Mouse (Mus musculus): ENCODE measurements around the gene Psors1c2.

The Psors1c2 gene

GRCm38 (mm10) chr17:35557351-35557750 lies 24.4 kb downstream of the Psors1c2 start:
- peak; percentile 53 for DNase-seq (ENCODE audit: low read depth, low spot score)

- peak; percentile 65 for DNase-seq (ENCODE audit: low read depth, low spot score)
Observed at GRCm38 (mm10) chr17:35558216-35558615, 25.2 kb downstream of the Psors1c2 start.

GRCm38 (mm10) chr17:35567150-35567549 lies 34.1 kb downstream of the Psors1c2 start, which contains the start of gene 2300002M23Rik:
Gene 2300002M23Rik (plus strand): TSS chr17:35567450.
- no peak for DNase-seq (ENCODE audit: low read depth, low spot score)

DNA sequence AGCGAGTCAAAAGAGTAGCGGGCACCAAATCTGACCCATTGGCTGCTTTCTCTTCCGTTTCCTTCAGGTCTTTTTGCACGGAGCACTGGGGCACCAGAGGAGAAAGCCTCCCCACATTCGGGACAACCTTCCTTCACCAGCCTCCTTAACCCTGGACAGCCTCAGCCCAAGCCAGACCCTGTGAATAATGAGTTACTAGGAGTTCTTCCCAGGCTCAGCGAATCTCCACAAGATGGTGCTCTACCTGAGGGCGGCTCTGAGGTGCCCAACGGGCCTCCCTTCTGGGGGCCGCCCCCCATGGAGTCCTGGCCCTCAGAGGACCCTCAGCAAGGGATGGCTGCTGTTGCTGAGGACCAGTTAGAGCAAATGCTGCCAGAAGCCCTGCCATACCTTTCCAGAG lies 34.8 kb downstream of the Psors1c2 start:
- no peak for DNase-seq (ENCODE audit: low read depth, low spot score)

- no peak for DNase-seq (ENCODE audit: low read depth, low spot score)
Observed at GRCm38 (mm10) chr17:35569091-35569944, 36.3 kb downstream of the Psors1c2 start.

DNA sequence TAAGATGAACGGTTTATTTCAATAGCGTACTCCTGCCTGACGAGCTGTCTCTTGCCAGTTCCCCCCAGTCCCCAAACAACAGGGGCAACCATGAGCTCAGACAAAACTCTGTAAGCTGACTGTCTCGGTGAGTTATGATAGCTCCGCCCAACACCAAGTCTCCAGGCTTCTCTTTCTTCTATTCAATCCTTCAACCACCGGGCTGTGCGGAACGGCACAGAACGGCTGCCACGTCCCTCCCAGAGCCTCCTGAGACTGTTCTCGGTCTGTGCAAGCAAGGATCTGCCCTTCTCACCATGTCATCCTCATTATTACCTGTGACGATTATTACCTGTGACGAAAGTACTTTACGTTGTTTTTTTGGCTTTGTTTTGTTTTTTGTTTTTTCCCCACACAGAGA lies 37.8 kb downstream of the Psors1c2 start:
- DNase-seq (ENCODE audit: low read depth, low spot score): no peak

DNA sequence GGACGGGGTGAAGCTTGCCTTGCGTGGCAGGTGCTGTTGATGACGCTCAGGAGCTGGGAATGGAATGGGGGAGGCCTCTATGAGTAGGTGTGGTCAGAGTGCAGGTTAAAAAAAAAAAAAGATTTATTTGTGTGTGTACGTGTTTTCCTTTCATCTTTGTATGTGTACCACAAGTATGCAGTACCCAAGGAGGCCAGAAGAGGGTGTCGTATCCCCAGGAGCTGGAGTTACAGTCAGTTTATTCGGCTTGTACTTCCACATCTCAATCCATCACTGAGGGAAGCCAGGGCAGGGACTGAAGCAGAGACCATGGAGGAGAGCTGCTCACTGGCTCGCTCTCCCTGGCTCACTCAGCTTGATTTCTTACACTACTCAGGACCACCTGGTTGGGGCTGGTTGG lies 38.5 kb downstream of the Psors1c2 start:
- DNase-seq (ENCODE audit: low read depth, low spot score): peak; percentile 67

DNA sequence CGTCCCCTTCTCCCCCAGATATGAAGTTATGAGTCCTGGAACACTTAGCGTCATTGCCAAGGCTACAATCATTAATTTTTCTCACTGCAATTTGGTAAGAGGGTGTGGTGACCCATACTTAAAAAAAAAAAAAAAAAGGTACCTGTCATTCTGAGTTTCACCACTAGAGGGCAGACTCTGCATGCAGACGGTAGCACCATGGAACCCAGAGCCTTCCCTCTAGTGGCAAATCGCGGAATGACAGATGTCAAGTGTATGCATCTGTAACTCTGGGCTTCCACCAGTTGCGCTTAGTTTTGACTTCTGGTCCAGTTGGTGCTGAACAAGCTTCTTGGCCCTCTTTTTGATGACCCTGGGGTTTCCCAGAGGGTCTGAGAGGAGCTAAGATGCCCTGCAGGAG lies 45.2 kb downstream of the Psors1c2 start:
- peak; percentile 96 for DNase-seq (ENCODE audit: low read depth, low spot score)

DNA sequence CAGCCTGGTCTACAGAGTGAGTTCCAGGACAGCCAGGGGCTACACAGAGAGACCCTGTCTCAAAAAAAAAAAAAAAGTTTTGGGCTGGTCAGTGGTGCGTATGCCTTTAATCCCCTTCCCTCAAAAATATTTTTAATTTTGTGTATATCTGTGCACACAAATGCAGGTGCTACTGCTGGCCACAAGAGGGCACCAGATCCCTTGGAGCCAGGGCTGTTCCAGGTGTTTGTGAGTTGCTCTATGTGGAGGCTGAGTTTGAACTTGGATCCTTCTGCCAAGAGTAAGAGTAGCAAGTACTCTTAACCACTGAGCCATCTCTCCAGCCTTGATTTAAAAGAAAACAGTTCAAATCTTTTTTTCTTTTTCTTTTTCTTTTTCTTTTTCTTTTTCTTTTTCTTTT lies 49.9 kb downstream of the Psors1c2 start:
- peak; percentile 61 for DNase-seq (ENCODE audit: low read depth, low spot score)
